Mouse (Mus musculus): ENCODE results near the gene Serpinb5. TPM values are rescaled to one million over a fixed set of nuclear protein-coding genes. Genes with fewer than 3 reads are reported as not detected.

Gene Serpinb5
- polyA plus RNA-seq, 1 experiment from 2014 or later = 0.50 TPM

Other genes with a start within 250 kb of the Serpinb5 start
- gene Bcl2, start 146.9 kb upstream of the Serpinb5 start, polyA plus RNA-seq (2015; fragmentation: Nextera tagmentation; extraction: Ambion mirVana) = 18.5 and 19.7 TPM in 2 replicates
- 17.5 and 17.7 TPM in 2 replicates for gene Kdsr, start 101.4 kb upstream of the Serpinb5 start, polyA plus RNA-seq (2015; fragmentation: Nextera tagmentation; extraction: Ambion mirVana)
- 68.0 and 75.2 TPM in 2 replicates for gene Vps4b, start 64.4 kb upstream of the Serpinb5 start, polyA plus RNA-seq (2015; fragmentation: Nextera tagmentation; extraction: Ambion mirVana)
- gene Serpinb12, start 73.3 kb downstream of the Serpinb5 start, polyA plus RNA-seq (2015; fragmentation: Nextera tagmentation; extraction: Ambion mirVana) = 0.93 and 1.3 TPM in 2 replicates
- gene Serpinb13, start 119.8 kb downstream of the Serpinb5 start, polyA plus RNA-seq (2015; fragmentation: Nextera tagmentation; extraction: Ambion mirVana) = not detected in 2 replicates
- gene Serpinb3a, start 191.1 kb downstream of the Serpinb5 start, polyA plus RNA-seq (2015; fragmentation: Nextera tagmentation; extraction: Ambion mirVana) = not detected in 2 replicates
- gene Serpinb3d, start 222.3 kb downstream of the Serpinb5 start, polyA plus RNA-seq (2015; fragmentation: Nextera tagmentation; extraction: Ambion mirVana) = not detected in 2 replicates

Data from lung, embryonic 16.5 days (tissue).